Mouse (Mus musculus) cortical plate, adult 2 months (tissue): ENCODE measurements around the gene Slc30a2.

Experiments
- CTCF ChIP-seq: fragments of 200-500 bp; IDR thresholded peaks from 2 replicates; pipeline ENCODE4 v1.5.1; 2011; ENCODE audit warnings: mild to moderate bottlenecking, control low read depth, low read length; ENCODE audit not compliant: insufficient read depth; ENCODE audit errors: extremely low read depth
- POLR2A ChIP-seq: fragments of 200-500 bp; IDR thresholded peaks from 2 replicates; pipeline ENCODE4 v1.6.1; 2011; ENCODE audit warnings: mild to moderate bottlenecking, low read length, control low read depth; ENCODE audit not compliant: insufficient read depth; ENCODE audit errors: extremely low read depth

GRCm38 (mm10) chr4:134343071-134344031 is at the start of gene Slc30a2:
- no peak for TF ChIP-seq CTCF
- TF ChIP-seq POLR2A, result no peak
